Mouse (Mus musculus) midbrain, postnatal 0 days (tissue): ENCODE results near the gene Ifi35. TPM values are rescaled to one million over a fixed set of nuclear protein-coding genes. Genes with fewer than 3 reads are reported as not detected.
"Not testable (repeated sequence)": the region's sequence is repeated elsewhere in the genome, so short reads cannot be mapped to it uniquely, and the experiment has no call there.

Source experiments
- ATAC-seq: fragments of 200-750 bp; cut with Nextera tagmentation; 2 replicates; pipeline ENCODE4 v1.8.0; 2017; ENCODE audit warnings: moderate number of reproducible peaks, mild to moderate bottlenecking, moderate TSS enrichment, moderate library complexity; ENCODE audit not compliant: low FRiP score
- DNase-seq: peaks from one replicate; pipeline ENCODE4 v3.0.0-alpha.2; 2015; ENCODE audit warnings: low spot score
- H3K27ac ChIP-seq: fragments of 300-500 bp; sonication (generic); 2 replicates; pipeline ENCODE4 v1.5.1; 2014; ENCODE audit warnings: low read depth, mild to moderate bottlenecking, low read length, mixed read lengths
- H3K27me3 ChIP-seq: fragments of 300-500 bp; sonication (generic); 2 replicates; pipeline ENCODE4 v1.6.1; 2014; ENCODE audit warnings: low read length, control low read depth, mixed read lengths; ENCODE audit not compliant: insufficient read depth
- H3K36me3 ChIP-seq: fragments of 300-500 bp; sonication (generic); 2 replicates; pipeline ENCODE4 v1.6.1; 2014; ENCODE audit warnings: low read length, control low read depth, mixed read lengths; ENCODE audit not compliant: insufficient read depth
- H3K4me1 ChIP-seq: fragments of 300-500 bp; sonication (generic); 2 replicates; pipeline ENCODE4 v1.6.1; 2014; ENCODE audit warnings: mild to moderate bottlenecking, control low read depth, antibody characterized with exemption, low read length, mixed read lengths; ENCODE audit not compliant: insufficient read depth
- H3K4me2 ChIP-seq: fragments of 300-500 bp; sonication (generic); 2 replicates; pipeline ENCODE4 v1.6.1; 2014; ENCODE audit warnings: low read depth, mild to moderate bottlenecking, low read length, mixed read lengths; ENCODE audit not compliant: poor library complexity, severe bottlenecking
- H3K4me3 ChIP-seq: fragments of 300-500 bp; sonication (generic); 2 replicates; pipeline ENCODE4 v1.5.1; 2014; ENCODE audit warnings: low read depth, mild to moderate bottlenecking, low read length, moderate library complexity
- H3K9ac ChIP-seq: fragments of 300-500 bp; sonication (generic); replicated peaks from 2 replicates; pipeline ENCODE4 v1.6.1; 2014; ENCODE audit warnings: mild to moderate bottlenecking, low read length, moderate library complexity, mixed read lengths; ENCODE audit not compliant: poor library complexity, severe bottlenecking
- H3K9me3 ChIP-seq: fragments of 300-500 bp; sonication (generic); 2 replicates; pipeline ENCODE4 v1.6.1; 2016; ENCODE audit warnings: low read length, control low read depth
- CTCF ChIP-seq: IDR thresholded peaks from 2 replicates; pipeline ENCODE4 v1.5.1; 2016; ENCODE audit warnings: antibody characterized with exemption, mild to moderate bottlenecking
- WGBS: fragments of 180-500 bp; shearing (Covaris S2); extraction: QIAGEN DNeasy Blood & Tissue Kit; methylation state at CpG from one replicate; pipeline ENCODE4 v1.1.7; 2014; 5-methylcytosine and 5-hydroxymethylcytosine counted together
- polyA plus RNA-seq: library from polyadenylated mRNA; unstranded; fragments of >200 nt; fragmentation: Nextera tagmentation; extraction: Ambion mirVana; gene quantifications from 2 replicates; pipeline ENCODE4 v1.2.1, GENCODE M21; 2015
- total RNA-seq: library from RNA; depleted of rRNA; stranded (reverse); fragments of >200 nt; gene quantifications from 2 replicates; pipeline ENCODE4 v1.2.3, GENCODE M21; 2014

The Ifi35 gene
- total and polyA plus RNA-seq, 2 experiments from 2014 or later: 3.3 to 4.5 TPM

- Histone ChIP-seq H3K36me3 (peaks cover 23% of the 10 kb centered on the region), H3K9me3 (no peaks in the 10 kb centered on the region), H3K9ac (peak within 1 kb of the TSS; percentile 90), H3K27me3 (no peaks in the 10 kb centered on the region), H3K4me2 (peak within 1 kb of the TSS; percentile 85), H3K4me1 (peaks cover 23% of the 10 kb centered on the region), H3K27ac (peak within 1 kb of the TSS; percentile 92), H3K4me3 (peak within 1 kb of the TSS; percentile 96)
- no peak for DNase-seq
- ATAC-seq: no peak
- no peak for TF ChIP-seq CTCF
- WGBS: 10% methylated on average over 12 of the region's 12 CpGs
These were observed 16.2 kb downstream of the Ifi35 start, which contains the start of gene Rnd2 for GRCm38 (mm10) chr11:101464211-101465100. Rnd2 (plus strand) TSS chr11:101464999.

GRCm38 (mm10) chr11:101465101-101465868 lies 17.1 kb downstream of the Ifi35 start:
- Histone ChIP-seq H3K36me3 (peaks cover 15% of the 10 kb centered on the region), H3K4me3 (peak overlapping the region; percentile 96), H3K4me1 (peaks cover 23% of the 10 kb centered on the region), H3K9ac (peak overlapping the region; percentile 90), H3K27ac (peak overlapping the region; percentile 92), H3K4me2 (peak overlapping the region; percentile 85), H3K9me3 (no peaks in the 10 kb centered on the region), H3K27me3 (no peaks in the 10 kb centered on the region)
- ATAC-seq (peak; percentile 44), DNase-seq (peak; percentile 78)
- TF ChIP-seq CTCF: peak; percentile 55
- under 1% methylated on average over 51 of the region's 51 CpGs for WGBS

- peak; percentile 87 for DNase-seq
- Histone ChIP-seq H3K27me3 (no peaks in the 10 kb centered on the region), H3K4me1 (peaks cover 23% of the 10 kb centered on the region), H3K9ac (peak within 1 kb of the TSS; percentile 90), H3K4me2 (peak within 1 kb of the TSS; percentile 85), H3K4me3 (peak within 1 kb of the TSS; percentile 96), H3K36me3 (peaks cover 13% of the 10 kb centered on the region; the same call in 1 of the 2 replicates), H3K27ac (peak within 1 kb of the TSS; percentile 92), H3K9me3 (no peaks in the 10 kb centered on the region)
- WGBS: 1% methylated on average over 49 of the region's 60 CpGs
- peak; percentile 62 for ATAC-seq
- TF ChIP-seq CTCF: no peak
These were observed 17.8 kb downstream of the Ifi35 start, which contains the start of gene Vat1 for GRCm38 (mm10) chr11:101465869-101466551. Vat1 (minus strand) TSS chr11:101466230.

GRCm38 (mm10) chr11:101466552-101466950 lies 18.3 kb downstream of the Ifi35 start:
- not testable (repeated sequence) for H3K27ac ChIP-seq, H3K9me3 ChIP-seq, H3K27me3 ChIP-seq, ATAC-seq, DNase-seq
- H3K4me2 ChIP-seq: peak overlapping the region; percentile 85
- 0 out of 2 replicates have a peak overlapping the region, but pooled peaks have one; percentile 90 for H3K9ac ChIP-seq
- H3K36me3 ChIP-seq: peaks cover 13% of the 10 kb centered on the region; the same call in 1 of the 2 replicates
- peaks cover 23% of the 10 kb centered on the region for H3K4me1 ChIP-seq
- peak overlapping the region; percentile 96 for H3K4me3 ChIP-seq
- 65% methylated on average over 5 of the region's 5 CpGs for WGBS

GRCm38 (mm10) chr11:101467477-101468262 lies 19.5 kb downstream of the Ifi35 start:
- Histone ChIP-seq H3K9me3 (no peaks in the 10 kb centered on the region), H3K4me2 (peak overlapping the region; percentile 85), H3K4me3 (peak overlapping the region; percentile 75), H3K27me3 (no peaks in the 10 kb centered on the region), H3K36me3 (peaks cover 9% of the 10 kb centered on the region; the same call in 1 of the 2 replicates), H3K4me1 (peaks cover 22% of the 10 kb centered on the region), H3K27ac (peak overlapping the region; percentile 89), H3K9ac (peak overlapping the region; percentile 86)
- TF ChIP-seq CTCF: peak; percentile 77
- 1% methylated on average over 51 of the region's 54 CpGs for WGBS
- DNase-seq (peak; percentile 90), ATAC-seq (peak; percentile 76)
